Mouse (Mus musculus): Measurements from ENCODE around the gene Ntrk3. TPM values are rescaled to one million over a fixed set of nuclear protein-coding genes. Genes with fewer than 3 reads are reported as not detected.

Ntrk3 gene
- polyA plus RNA-seq, 1 experiment from 2014 or later, result 3.5 TPM

- Histone ChIP-seq H3K9ac (ENCODE audit: low read length) (no peak overlapping the region), H3K4me3 (replicated peaks; ENCODE audit: low read length) (no peak overlapping the region), H3K36me3 (ENCODE audit: control insufficient read depth, insufficient read depth, low read length) (no peaks in the 10 kb centered on the region), H3K27me3 (ENCODE audit: control insufficient read depth, insufficient read depth, low read length) (no peaks in the 10 kb centered on the region), H3K27ac (ENCODE audit: low read length) (no peak overlapping the region), H3K9me3 (replicated peaks; ENCODE audit: control insufficient read depth, low read length) (no peaks in the 10 kb centered on the region), H3K4me2 (ENCODE audit: low read depth, low read length) (no peak overlapping the region), H3K4me1 (ENCODE audit: control insufficient read depth, insufficient read depth, low read length) (no peaks in the 10 kb centered on the region)
- no peak for ATAC-seq (ENCODE audit: insufficient read depth, low FRiP score)
These were observed 353.7 kb downstream of the Ntrk3 start for GRCm38 (mm10) chr7:78384111-78384510.

- Histone ChIP-seq H3K9me3 (replicated peaks; ENCODE audit: control insufficient read depth, low read length) (no peaks in the 10 kb centered on the region), H3K9ac (ENCODE audit: low read length) (no peak overlapping the region), H3K27me3 (ENCODE audit: control insufficient read depth, insufficient read depth, low read length) (no peaks in the 10 kb centered on the region), H3K4me2 (ENCODE audit: low read depth, low read length) (no peak overlapping the region), H3K4me3 (replicated peaks; ENCODE audit: low read length) (no peak overlapping the region), H3K27ac (ENCODE audit: low read length) (no peak overlapping the region), H3K36me3 (ENCODE audit: control insufficient read depth, insufficient read depth, low read length) (no peaks in the 10 kb centered on the region), H3K4me1 (ENCODE audit: control insufficient read depth, insufficient read depth, low read length) (no peaks in the 10 kb centered on the region)
- WGBS, result 21% methylated on average over 1 of the region's 1 CpGs
- no peak for ATAC-seq (ENCODE audit: insufficient read depth, low FRiP score)
These were observed 355.7 kb downstream of the Ntrk3 start for GRCm38 (mm10) chr7:78382126-78382525.

- no peak overlapping the region for H3K4me2 ChIP-seq (ENCODE audit: low read depth, low read length)
- H3K36me3 ChIP-seq (ENCODE audit: control insufficient read depth, insufficient read depth, low read length), result no peaks in the 10 kb centered on the region
- no peaks in the 10 kb centered on the region for H3K27me3 ChIP-seq (ENCODE audit: control insufficient read depth, insufficient read depth, low read length)
- no peaks in the 10 kb centered on the region for H3K9me3 ChIP-seq (replicated peaks; ENCODE audit: control insufficient read depth, low read length)
- H3K27ac ChIP-seq (ENCODE audit: low read length), result no peak overlapping the region
- no peaks in the 10 kb centered on the region for H3K4me1 ChIP-seq (ENCODE audit: control insufficient read depth, insufficient read depth, low read length)
- 86% methylated on average over 5 of the region's 5 CpGs for WGBS
- ATAC-seq (ENCODE audit: insufficient read depth, low FRiP score), result no peak
- no peak overlapping the region for H3K9ac ChIP-seq (ENCODE audit: low read length)
- H3K4me3 ChIP-seq (replicated peaks; ENCODE audit: low read length), result no peak overlapping the region
These were observed 358.0 kb downstream of the Ntrk3 start for GRCm38 (mm10) chr7:78379784-78380183.

GRCm38 (mm10) chr7:78378306-78378705 is 359.5 kb downstream of the Ntrk3 start:
- Histone ChIP-seq H3K9me3 (replicated peaks; ENCODE audit: control insufficient read depth, low read length) (no peaks in the 10 kb centered on the region), H3K4me3 (replicated peaks; ENCODE audit: low read length) (no peak overlapping the region), H3K4me2 (ENCODE audit: low read depth, low read length) (no peak overlapping the region), H3K4me1 (ENCODE audit: control insufficient read depth, insufficient read depth, low read length) (no peaks in the 10 kb centered on the region), H3K27ac (ENCODE audit: low read length) (no peak overlapping the region), H3K9ac (ENCODE audit: low read length) (no peak overlapping the region), H3K36me3 (ENCODE audit: control insufficient read depth, insufficient read depth, low read length) (no peaks in the 10 kb centered on the region), H3K27me3 (ENCODE audit: control insufficient read depth, insufficient read depth, low read length) (no peaks in the 10 kb centered on the region)
- no peak for ATAC-seq (ENCODE audit: insufficient read depth, low FRiP score)
- WGBS, result 67% methylated on average over 2 of the region's 2 CpGs

- H3K27ac ChIP-seq (ENCODE audit: low read length), result no peak overlapping the region
- no peaks in the 10 kb centered on the region for H3K4me1 ChIP-seq (ENCODE audit: control insufficient read depth, insufficient read depth, low read length)
- no peak overlapping the region for H3K4me2 ChIP-seq (ENCODE audit: low read depth, low read length)
- 62% methylated on average over 4 of the region's 4 CpGs for WGBS
- H3K27me3 ChIP-seq (ENCODE audit: control insufficient read depth, insufficient read depth, low read length), result no peaks in the 10 kb centered on the region
- no peak overlapping the region for H3K9ac ChIP-seq (ENCODE audit: low read length)
- no peaks in the 10 kb centered on the region for H3K9me3 ChIP-seq (replicated peaks; ENCODE audit: control insufficient read depth, low read length)
- H3K36me3 ChIP-seq (ENCODE audit: control insufficient read depth, insufficient read depth, low read length), result no peaks in the 10 kb centered on the region
- ATAC-seq (ENCODE audit: insufficient read depth, low FRiP score), result no peak
- H3K4me3 ChIP-seq (replicated peaks; ENCODE audit: low read length), result no peak overlapping the region
These were observed 360.9 kb downstream of the Ntrk3 start for GRCm38 (mm10) chr7:78376875-78377274.

GRCm38 (mm10) chr7:78361341-78362309 is 376.2 kb downstream of the Ntrk3 start:
- Histone ChIP-seq H3K27ac (ENCODE audit: low read length) (no peak overlapping the region), H3K9ac (ENCODE audit: low read length) (no peak overlapping the region), H3K4me3 (replicated peaks; ENCODE audit: low read length) (no peak overlapping the region), H3K27me3 (ENCODE audit: control insufficient read depth, insufficient read depth, low read length) (no peaks in the 10 kb centered on the region), H3K4me1 (ENCODE audit: control insufficient read depth, insufficient read depth, low read length) (no peaks in the 10 kb centered on the region), H3K9me3 (replicated peaks; ENCODE audit: control insufficient read depth, low read length) (no peaks in the 10 kb centered on the region), H3K36me3 (ENCODE audit: control insufficient read depth, insufficient read depth, low read length) (no peaks in the 10 kb centered on the region), H3K4me2 (ENCODE audit: low read depth, low read length) (no peak overlapping the region)
- WGBS, result 65% methylated on average over 8 of the region's 8 CpGs
- no peak for ATAC-seq (ENCODE audit: insufficient read depth, low FRiP score)

- H3K4me1 ChIP-seq (ENCODE audit: control insufficient read depth, insufficient read depth, low read length), result no peaks in the 10 kb centered on the region
- WGBS, result 70% methylated on average over 5 of the region's 5 CpGs
- no peak overlapping the region for H3K9ac ChIP-seq (ENCODE audit: low read length)
- H3K4me3 ChIP-seq (replicated peaks; ENCODE audit: low read length), result no peak overlapping the region
- ATAC-seq (ENCODE audit: insufficient read depth, low FRiP score), result no peak
- H3K9me3 ChIP-seq (replicated peaks; ENCODE audit: control insufficient read depth, low read length), result no peaks in the 10 kb centered on the region
- no peak overlapping the region for H3K27ac ChIP-seq (ENCODE audit: low read length)
- no peaks in the 10 kb centered on the region for H3K36me3 ChIP-seq (ENCODE audit: control insufficient read depth, insufficient read depth, low read length)
- H3K27me3 ChIP-seq (ENCODE audit: control insufficient read depth, insufficient read depth, low read length), result no peaks in the 10 kb centered on the region
- H3K4me2 ChIP-seq (ENCODE audit: low read depth, low read length), result no peak overlapping the region
These were observed 390.3 kb downstream of the Ntrk3 start for GRCm38 (mm10) chr7:78347464-78347863.

GRCm38 (mm10) chr7:78333422-78333821 is 404.4 kb downstream of the Ntrk3 start:
- Histone ChIP-seq H3K4me2 (ENCODE audit: low read depth, low read length) (no peak overlapping the region), H3K36me3 (ENCODE audit: control insufficient read depth, insufficient read depth, low read length) (no peaks in the 10 kb centered on the region), H3K4me3 (replicated peaks; ENCODE audit: low read length) (no peak overlapping the region), H3K27ac (ENCODE audit: low read length) (no peak overlapping the region), H3K9me3 (replicated peaks; ENCODE audit: control insufficient read depth, low read length) (no peaks in the 10 kb centered on the region), H3K27me3 (ENCODE audit: control insufficient read depth, insufficient read depth, low read length) (no peaks in the 10 kb centered on the region), H3K4me1 (ENCODE audit: control insufficient read depth, insufficient read depth, low read length) (no peaks in the 10 kb centered on the region), H3K9ac (ENCODE audit: low read length) (no peak overlapping the region)
- ATAC-seq (ENCODE audit: insufficient read depth, low FRiP score), result no peak

- 85% methylated on average over 2 of the region's 2 CpGs for WGBS
- no peaks in the 10 kb centered on the region for H3K4me1 ChIP-seq (ENCODE audit: control insufficient read depth, insufficient read depth, low read length)
- H3K27ac ChIP-seq (ENCODE audit: low read length), result no peak overlapping the region
- no peaks in the 10 kb centered on the region for H3K9me3 ChIP-seq (replicated peaks; ENCODE audit: control insufficient read depth, low read length)
- no peaks in the 10 kb centered on the region for H3K27me3 ChIP-seq (ENCODE audit: control insufficient read depth, insufficient read depth, low read length)
- no peaks in the 10 kb centered on the region for H3K36me3 ChIP-seq (ENCODE audit: control insufficient read depth, insufficient read depth, low read length)
- no peak overlapping the region for H3K4me2 ChIP-seq (ENCODE audit: low read depth, low read length)
- no peak overlapping the region for H3K4me3 ChIP-seq (replicated peaks; ENCODE audit: low read length)
- no peak overlapping the region for H3K9ac ChIP-seq (ENCODE audit: low read length)
- ATAC-seq (ENCODE audit: insufficient read depth, low FRiP score), result no peak
These were observed 409.5 kb downstream of the Ntrk3 start for GRCm38 (mm10) chr7:78328301-78328700.

All from stomach, embryonic 16.5 days (tissue).